In genomic region chr11:74648676-74649075, GRCm38 (mm10) we compare ENCODE assay signal across 9 mouse cellular contexts. TPM values are rescaled to one million over a fixed set of nuclear protein-coding genes. Genes with fewer than 3 reads are reported as not detected.
DNase-seq lines count a peak whose midpoint lies in the region; ATAC-seq and TF ChIP-seq lines count a peak whose summit lies in the region.
"Had no signal": no experiment of that assay in that cellular context is flagged by ENCODE, and none has a peak within 500 bp of the region (broad histone marks: within the 10 kb centered on the region; RNA-seq: fewer than 3 reads in every experiment).

No protein-coding gene starts in this region.

- intact Hi-C loops in heart, postnatal 14 days (cut with DNase I) = loop anchor here (2.0 kb wide), 1 partner anchor 74 kb away; no protein-coding TSS in a partner anchor

- peak overlapping the region; percentile 94 for H3K27ac ChIP-seq in heart, postnatal 0 days (ENCODE audit: low read depth)
- peak overlapping the region; percentile 94 for H3K27ac ChIP-seq in bone marrow macrophage, adult 2 months (ENCODE audit: insufficient read depth, low read depth, low read length)
- H3K27ac ChIP-seq in hindbrain, embryonic 13.5 days = peak overlapping the region; percentile 81
- H3K27ac ChIP-seq in midbrain, embryonic 12.5 days (replicated peaks) = peak overlapping the region; percentile 65

- TF ChIP-seq EP300 in heart, postnatal 0 days (IDR thresholded peaks at IDR 0.05; ENCODE audit: low read depth) = no peak

- H3K9ac ChIP-seq in heart, postnatal 0 days (replicated peaks; ENCODE audit: low read depth, low read length) = peak overlapping the region; percentile 97
- peak overlapping the region; percentile 90 for H3K9ac ChIP-seq in hindbrain, embryonic 13.5 days
- peak overlapping the region; percentile 87; the same call in 1 of the 2 replicates for H3K9ac ChIP-seq in midbrain, embryonic 12.5 days (replicated peaks)

- TF ChIP-seq CTCF in heart, postnatal 0 days (IDR thresholded peaks at IDR 0.05; ENCODE audit: low read depth) = no peak
- no peak for TF ChIP-seq CTCF in bone marrow macrophage, adult 2 months (IDR thresholded peaks at IDR 0.05; ENCODE audit: low read depth, low read length)

- no peak for TF ChIP-seq POLR2A in bone marrow macrophage, adult 2 months (IDR thresholded peaks at IDR 0.05; ENCODE audit: borderline replicate concordance, low read depth, low read length)

- H3K9me3 ChIP-seq in heart, postnatal 0 days (replicated peaks; ENCODE audit: control insufficient read depth, low read length) = no peaks in the 10 kb centered on the region
- H3K9me3 ChIP-seq in hindbrain, embryonic 13.5 days = no peaks in the 10 kb centered on the region
- no peaks in the 10 kb centered on the region for H3K9me3 ChIP-seq in midbrain, embryonic 12.5 days

- no peak for ATAC-seq in heart, postnatal 0 days (ENCODE audit: insufficient read depth, low read depth)
- peak; percentile 26 for ATAC-seq in hindbrain, embryonic 13.5 days (ENCODE audit: low FRiP score)
- peak; percentile 7; the same call in 1 of the 2 replicates for ATAC-seq in midbrain, embryonic 12.5 days (ENCODE audit: low FRiP score, low read depth)

- peak overlapping the region; percentile 99 for H3K4me3 ChIP-seq in heart, postnatal 0 days (ENCODE audit: low read depth, low read length)
- H3K4me3 ChIP-seq in bone marrow macrophage, adult 2 months (ENCODE audit: insufficient read depth, low read length) = peak overlapping the region; percentile 55
- H3K4me3 ChIP-seq in hindbrain, embryonic 13.5 days = peak overlapping the region; percentile 91
- peak overlapping the region; percentile 95 for H3K4me3 ChIP-seq in midbrain, embryonic 12.5 days

- peaks cover 29% of the 10 kb centered on the region for H3K4me1 ChIP-seq in heart, postnatal 0 days (ENCODE audit: control insufficient read depth, insufficient read depth)
- H3K4me1 ChIP-seq in bone marrow macrophage, adult 2 months (ENCODE audit: control insufficient read depth, insufficient read depth, low read length) = peaks cover 49% of the 10 kb centered on the region
- peaks cover 48% of the 10 kb centered on the region for H3K4me1 ChIP-seq in hindbrain, embryonic 13.5 days (replicated peaks)
- H3K4me1 ChIP-seq in midbrain, embryonic 12.5 days = peaks cover 34% of the 10 kb centered on the region

- peak overlapping the region; percentile 96 for H3K4me2 ChIP-seq in heart, postnatal 0 days (ENCODE audit: low read depth, low read length)
- H3K4me2 ChIP-seq in hindbrain, embryonic 13.5 days = peak overlapping the region; percentile 95
- peak overlapping the region; percentile 97 for H3K4me2 ChIP-seq in midbrain, embryonic 12.5 days (replicated peaks)

- 16% methylated on average over 1 of the region's 1 CpGs for WGBS in heart, postnatal 0 days
- 7% methylated on average over 1 of the region's 1 CpGs for WGBS in hindbrain, embryonic 13.5 days
- 0% methylated on average over 1 of the region's 1 CpGs for whole genome bisulfite sequencing in midbrain, embryonic 12.5 days

- no peaks in the 10 kb centered on the region for H3K27me3 ChIP-seq in heart, postnatal 0 days (ENCODE audit: control insufficient read depth, insufficient read depth, low read length)
- no peaks in the 10 kb centered on the region for H3K27me3 ChIP-seq in hindbrain, embryonic 13.5 days
- H3K27me3 ChIP-seq in midbrain, embryonic 12.5 days = no peaks in the 10 kb centered on the region; the same call in 1 of the 2 replicates
- H3K27me3 ChIP-seq: Patski had no signal

- H3K36me3 ChIP-seq in heart, postnatal 0 days (replicated peaks; ENCODE audit: control insufficient read depth, insufficient read depth, low read length) = no peaks in the 10 kb centered on the region
- H3K36me3 ChIP-seq in hindbrain, embryonic 13.5 days = no peaks in the 10 kb centered on the region
- no peaks in the 10 kb centered on the region for H3K36me3 ChIP-seq in midbrain, embryonic 12.5 days

- DNase-seq in heart, postnatal 0 days (ENCODE audit: low spot score) = peak; percentile 19
- DNase-seq in heart, postnatal 14 days = no peak
- no peak for DNase-seq in adrenal gland, adult 8-10 months
- no peak for DNase-seq in urinary bladder, postnatal 25 days (ENCODE audit: low spot score)
- no peak for DNase-seq in layer of hippocampus, adult 18-20 months (ENCODE audit: low spot score in 2 of 2)

RNA-seq across cellular contexts. Expression of gene Cluh, which starts 0.6 kb away (rescaled TPM):
- total RNA-seq in heart, postnatal 0 days (2014; rRNA removed; ENCODE audit: low replicate concordance) = 241 and 291 TPM in 2 replicates
- 52.7 and 61.4 TPM in 2 replicates for polyA plus RNA-seq in heart, postnatal 0 days (2015; fragmentation: Nextera tagmentation; extraction: Ambion mirVana)
- 100 to 1,000 TPM; 215 to 219 TPM for total RNA-seq in heart, postnatal 14 days (2021)
- 13.5 and 14.5 TPM in 2 replicates for polyA plus RNA-seq in bone marrow macrophage, adult 2 months (2012; ENCODE audit: insufficient read depth, insufficient read length, missing spikeins)
- 14.3 and 16.8 TPM in 2 replicates for polyA plus RNA-seq in hindbrain, embryonic 13.5 days (2015; fragmentation: Nextera tagmentation; extraction: Ambion mirVana)
- 19.4 and 19.9 TPM in 2 replicates for polyA plus RNA-seq in midbrain, embryonic 12.5 days (2016; fragmentation: Nextera tagmentation; extraction: Ambion mirVana)
- 100 to 1,000 TPM; 198 to 241 (median 220) TPM for total RNA-seq in adrenal gland, adult 8-10 months (2022)
- total RNA-seq in layer of hippocampus, adult 18-20 months (2021) = 10 to 100 TPM; 73.7 to 73.9 TPM

RNA-seq across cellular contexts. Expression of gene Ccdc92b, which starts 29.3 kb away (rescaled TPM):
- 0.08 TPM in 1 of 2 replicates, not detected in the other for total RNA-seq in heart, postnatal 0 days (2014; rRNA removed; ENCODE audit: low replicate concordance)
- polyA plus RNA-seq in heart, postnatal 0 days (2015; fragmentation: Nextera tagmentation; extraction: Ambion mirVana) = 0.49 and 0.63 TPM in 2 replicates
- under 1 TPM; 0.37 to 0.50 TPM for total RNA-seq in heart, postnatal 14 days (2021)
- 0.33 and 0.50 TPM in 2 replicates for polyA plus RNA-seq in bone marrow macrophage, adult 2 months (2012; ENCODE audit: insufficient read depth, insufficient read length, missing spikeins)
- 2.0 and 2.1 TPM in 2 replicates for polyA plus RNA-seq in hindbrain, embryonic 13.5 days (2015; fragmentation: Nextera tagmentation; extraction: Ambion mirVana)
- polyA plus RNA-seq in midbrain, embryonic 12.5 days (2016; fragmentation: Nextera tagmentation; extraction: Ambion mirVana) = 2.4 and 2.5 TPM in 2 replicates
- 1 to 10 TPM; 3.9 to 7.0 (median 4.5) TPM for total RNA-seq in adrenal gland, adult 8-10 months (2022)
- total RNA-seq in layer of hippocampus, adult 18-20 months (2021) = 10 to 100 TPM; 26.5 to 27.8 TPM

RNA-seq across cellular contexts. Expression of gene Rap1gap2, which starts 38.0 kb away (rescaled TPM):
- total RNA-seq in heart, postnatal 0 days (2014; rRNA removed; ENCODE audit: low replicate concordance) = 16.5 and 34.4 TPM in 2 replicates
- 3.8 and 5.6 TPM in 2 replicates for polyA plus RNA-seq in heart, postnatal 0 days (2015; fragmentation: Nextera tagmentation; extraction: Ambion mirVana)
- total RNA-seq in heart, postnatal 14 days (2021) = 10 to 100 TPM; 72.8 to 77.6 TPM
- polyA plus RNA-seq in bone marrow macrophage, adult 2 months (2012; ENCODE audit: insufficient read depth, insufficient read length, missing spikeins) = 0.63 and 0.88 TPM in 2 replicates
- polyA plus RNA-seq in hindbrain, embryonic 13.5 days (2015; fragmentation: Nextera tagmentation; extraction: Ambion mirVana) = 10.4 and 10.6 TPM in 2 replicates
- polyA plus RNA-seq in midbrain, embryonic 12.5 days (2016; fragmentation: Nextera tagmentation; extraction: Ambion mirVana) = 5.0 and 6.1 TPM in 2 replicates
- 10 to 100 TPM in 2 of 4 experiments, 1 to 10 TPM in 2; 8.2 to 19.6 (median 12.7) TPM for total RNA-seq in adrenal gland, adult 8-10 months (2022)
- total RNA-seq in layer of hippocampus, adult 18-20 months (2021) = 100 to 1,000 TPM; 125 to 142 TPM
